Mouse (Mus musculus): ENCODE measurements around the gene Tnfsf10.

The Tnfsf10 gene

DNA sequence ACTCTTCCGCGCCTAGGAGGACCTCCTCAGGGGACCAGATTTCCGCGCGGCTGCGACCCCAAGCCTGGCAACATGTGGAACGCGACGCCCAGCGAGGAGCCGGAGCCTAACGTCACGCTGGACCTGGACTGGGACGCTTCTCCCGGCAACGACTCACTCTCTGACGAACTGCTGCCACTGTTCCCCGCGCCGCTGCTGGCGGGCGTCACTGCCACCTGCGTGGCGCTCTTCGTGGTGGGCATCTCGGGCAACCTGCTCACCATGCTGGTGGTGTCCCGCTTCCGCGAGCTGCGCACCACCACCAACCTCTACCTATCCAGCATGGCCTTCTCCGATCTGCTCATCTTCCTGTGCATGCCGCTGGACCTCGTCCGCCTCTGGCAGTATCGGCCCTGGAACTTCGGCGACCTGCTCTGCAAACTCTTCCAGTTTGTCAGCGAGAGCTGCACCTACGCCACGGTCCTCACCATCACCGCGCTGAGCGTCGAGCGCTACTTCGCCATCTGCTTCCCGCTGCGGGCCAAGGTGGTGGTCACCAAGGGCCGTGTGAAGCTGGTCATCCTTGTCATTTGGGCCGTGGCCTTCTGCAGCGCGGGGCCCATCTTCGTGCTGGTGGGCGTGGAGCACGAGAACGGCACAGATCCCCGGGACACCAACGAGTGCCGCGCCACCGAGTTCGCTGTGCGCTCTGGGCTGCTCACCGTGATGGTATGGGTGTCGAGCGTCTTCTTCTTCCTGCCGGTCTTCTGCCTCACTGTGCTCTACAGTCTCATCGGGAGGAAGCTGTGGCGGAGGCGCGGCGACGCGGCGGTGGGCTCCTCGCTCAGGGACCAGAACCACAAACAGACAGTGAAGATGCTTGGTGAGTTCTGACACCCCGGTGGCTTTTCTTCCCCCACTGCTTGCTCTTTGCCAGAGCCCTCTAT is 55.2 kb downstream of the Tnfsf10 start:
- DNase-seq, result peak; percentile 19

- DNase-seq, result no peak
Observed at GRCm38 (mm10) chr3:27374396-27374795, 57.6 kb downstream of the Tnfsf10 start.

DNA sequence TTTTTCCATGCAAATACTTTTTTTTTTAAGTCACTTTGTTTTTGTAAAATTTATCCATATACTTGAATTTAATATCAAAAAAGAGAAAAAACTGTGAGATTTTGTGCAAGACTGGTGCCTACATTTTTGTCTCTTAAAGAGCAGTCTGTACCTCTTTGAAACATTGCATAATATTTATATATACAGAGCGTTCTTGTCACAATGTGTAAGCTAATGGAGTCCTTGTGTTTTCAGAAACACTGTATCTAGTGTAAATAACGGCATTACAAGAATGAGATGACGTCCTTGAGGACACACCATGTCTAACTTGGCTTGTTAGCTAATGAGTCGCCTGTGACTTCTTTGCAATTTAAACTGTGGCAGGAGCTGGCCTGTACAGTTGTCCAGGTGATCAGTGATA is 61.1 kb downstream of the Tnfsf10 start:
- DNase-seq, result no peak

DNA sequence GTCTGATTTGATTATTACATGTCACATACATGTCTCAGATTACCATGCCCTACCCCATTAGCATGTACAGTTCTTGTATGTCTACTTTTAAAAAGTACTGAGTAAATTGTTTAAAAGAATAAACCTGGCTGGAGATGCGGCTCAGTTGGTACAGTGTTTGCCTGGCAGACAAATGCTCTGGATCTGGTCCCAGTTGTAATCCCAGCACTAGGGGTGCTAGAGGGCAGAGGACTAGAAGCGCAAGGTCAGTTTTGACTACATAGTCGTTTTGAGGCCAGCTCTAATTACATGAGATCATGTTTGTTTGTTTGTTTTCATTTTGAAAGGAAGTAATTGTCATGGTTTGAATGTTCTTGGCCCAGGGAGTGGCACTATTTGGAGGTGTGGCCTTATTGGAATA is 68.0 kb downstream of the Tnfsf10 start:
- no peak for DNase-seq

DNA sequence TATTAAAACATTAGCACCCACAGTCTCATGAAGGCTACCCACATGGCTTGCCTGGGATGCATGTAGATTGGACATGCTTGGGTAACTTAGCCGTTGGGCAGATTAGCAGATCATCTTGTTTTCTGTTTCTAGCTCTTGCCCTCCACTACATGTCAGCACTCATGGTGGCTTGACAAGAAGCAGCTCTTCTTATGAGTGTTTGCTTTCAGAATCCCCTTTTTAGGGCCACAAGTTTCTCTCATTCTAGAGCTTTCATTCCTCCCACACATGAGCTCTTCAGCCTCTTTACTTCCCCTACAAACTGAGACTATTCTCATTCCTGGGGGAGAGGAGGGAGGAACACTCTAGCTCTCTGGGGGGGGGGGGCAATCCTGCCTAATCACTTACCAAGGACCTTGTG is 73.1 kb downstream of the Tnfsf10 start:
- DNase-seq, result no peak

Data from right cerebral cortex, postnatal 4 days (tissue).